Mouse (Mus musculus) CH12.LX (cell line): ENCODE measurements at regions not wholly inside any gene's neighbourhood (a gene's known extent, or its start where the extent isn't known, plus 50 kb on each side); places are given as distances from the start of the nearest gene placed in this dataset.

ENCODE experiments used
- DNase-seq: peaks from one replicate; pipeline ENCODE4 v3.0.0-alpha.2; 2013; ENCODE audit errors: extremely low read depth
- H3K27ac ChIP-seq: 2 replicates; pipeline ENCODE4 v1.5.1; 2012; ENCODE audit warnings: low read depth, mild to moderate bottlenecking, control low read depth, moderate library complexity; ENCODE audit not compliant: insufficient read depth
- H3K27me3 ChIP-seq: replicated peaks from 2 replicates; pipeline ENCODE3; 2012; ENCODE audit warnings: inconsistent platforms
- H3K36me3 ChIP-seq, 2 experiments: replicated peaks in 1 of 2; 2 replicates each; pipeline versions ENCODE3 to v1.6.1; 2012; ENCODE audit warnings: inconsistent platforms in 1 of 2, low read length in 1 of 2, mild to moderate bottlenecking in 1 of 2, mixed read lengths in 1 of 2, moderate library complexity in 1 of 2; ENCODE audit not compliant: control insufficient read depth in 1 of 2, insufficient read depth in 1 of 2
- H3K4me1 ChIP-seq, 2 experiments: 2 replicates each; pipeline ENCODE4 v1.6.1; 2012; ENCODE audit warnings: inconsistent platforms in 1 of 2, moderate library complexity in 1 of 2; ENCODE audit not compliant: insufficient read depth in 2 of 2, control insufficient read depth in 1 of 2
- H3K4me2 ChIP-seq: 2 replicates; pipeline ENCODE4 v1.6.1; 2012; ENCODE audit warnings: low read depth, mild to moderate bottlenecking, control low read depth; ENCODE audit not compliant: poor library complexity, insufficient read depth, severe bottlenecking
- H3K4me3 ChIP-seq, 3 experiments: fragments of 150-350 bp in 1 of 3; sonication (generic) in 1 of 3; replicated peaks in 1 of 3; 2 replicates each; pipeline versions ENCODE3 to v1.5.1; 2011 to 2012; ENCODE audit warnings: low read depth in 2 of 3, low read length in 2 of 3, mild to moderate bottlenecking in 2 of 3, moderate library complexity in 2 of 3, control low read depth in 1 of 3, improper control_type of control experiment in 1 of 3, inconsistent platforms in 1 of 3, mixed read lengths in 1 of 3; ENCODE audit not compliant: poor library complexity in 1 of 3
- H3K79me2 ChIP-seq: replicated peaks from 2 replicates; pipeline ENCODE4 v1.6.1; 2012; ENCODE audit warnings: mild to moderate bottlenecking, moderate library complexity; ENCODE audit not compliant: control insufficient read depth, poor library complexity, insufficient read depth, severe bottlenecking; ENCODE audit errors: extremely low read depth
- H3K9ac ChIP-seq: 2 replicates; pipeline ENCODE4 v1.6.1; 2012; ENCODE audit warnings: low read depth, mild to moderate bottlenecking, control low read depth, moderate library complexity; ENCODE audit not compliant: insufficient read depth
- H3K9me3 ChIP-seq: replicated peaks from 2 replicates; pipeline ENCODE3; 2012; ENCODE audit warnings: low read length, inconsistent platforms, mixed read lengths
- CHD2 ChIP-seq: IDR thresholded peaks from 2 replicates; pipeline ENCODE4 v1.6.1; 2011; ENCODE audit warnings: low read length, improper control_type of control experiment
- CTCF ChIP-seq, 2 experiments: IDR thresholded peaks in 1 of 2; conservative IDR thresholded peaks in 1 of 2; 2 replicates each; pipeline ENCODE4 v1.5.1; 2011 to 2012; ENCODE audit warnings: low read depth in 2 of 2, low read length in 2 of 2, improper control_type of control experiment in 1 of 2, inconsistent platforms in 1 of 2, mild to moderate bottlenecking in 1 of 2, moderate library complexity in 1 of 2
- E2F4 ChIP-seq: IDR thresholded peaks from 2 replicates; pipeline ENCODE4 v1.6.1; 2011; ENCODE audit warnings: low read depth, low read length, improper control_type of control experiment; ENCODE audit not compliant: insufficient replicate concordance
- EP300 ChIP-seq: IDR thresholded peaks from 2 replicates; pipeline ENCODE4 v1.6.1; 2011; ENCODE audit warnings: low read length, improper control_type of control experiment
- GABPA ChIP-seq: IDR thresholded peaks from 2 replicates; pipeline ENCODE4 v1.6.1; 2012; ENCODE audit warnings: low read depth, low read length, improper control_type of control experiment, inconsistent platforms; ENCODE audit not compliant: insufficient replicate concordance
- IRF4 ChIP-seq: IDR thresholded peaks from 2 replicates; pipeline ENCODE4 v1.6.1; 2014; ENCODE audit warnings: low read depth, mild to moderate bottlenecking, inconsistent platforms, low read length, improper control_type of control experiment
- JUND ChIP-seq: conservative IDR thresholded peaks from 2 replicates; pipeline ENCODE4 v1.6.1; 2011; ENCODE audit warnings: low read depth, low read length, improper control_type of control experiment
- MAFK ChIP-seq: IDR thresholded peaks from 2 replicates; pipeline ENCODE4 v1.6.1; 2011; ENCODE audit warnings: low read length, improper control_type of control experiment; ENCODE audit not compliant: insufficient replicate concordance
- MAX ChIP-seq: IDR thresholded peaks from 2 replicates; pipeline ENCODE4 v1.6.1; 2011; ENCODE audit warnings: low read length, improper control_type of control experiment
- MEF2A ChIP-seq: IDR thresholded peaks from 2 replicates; pipeline ENCODE4 v1.6.1; 2014; ENCODE audit warnings: low read depth, mild to moderate bottlenecking, inconsistent platforms, low read length, improper control_type of control experiment, borderline replicate concordance
- MYC ChIP-seq: IDR thresholded peaks from 2 replicates; pipeline ENCODE4 v1.6.1; 2011; ENCODE audit warnings: low read depth, mild to moderate bottlenecking, improper control_type of control experiment, low read length
- NELFE ChIP-seq: IDR thresholded peaks from 2 replicates; pipeline ENCODE4 v1.6.1; 2011; ENCODE audit warnings: low read depth, low read length, improper control_type of control experiment
- NRF1 ChIP-seq: IDR thresholded peaks from 2 replicates; pipeline ENCODE4 v1.6.1; 2014; ENCODE audit warnings: low read depth, mild to moderate bottlenecking, inconsistent platforms, low read length, improper control_type of control experiment, moderate library complexity
- PAX5 ChIP-seq: IDR thresholded peaks from 2 replicates; pipeline ENCODE4 v1.6.1; 2012; ENCODE audit warnings: low read length, inconsistent platforms, mixed read lengths
- POLR2A ChIP-seq: IDR thresholded peaks from 2 replicates; pipeline ENCODE4 v1.6.1; 2011; ENCODE audit warnings: low read depth, mild to moderate bottlenecking, improper control_type of control experiment, low read length
- RAD21 ChIP-seq: IDR thresholded peaks from 2 replicates; pipeline ENCODE4 v1.6.1; 2011; ENCODE audit warnings: low read depth, mild to moderate bottlenecking, low read length, improper control_type of control experiment, moderate library complexity
- TCF12 ChIP-seq: IDR thresholded peaks from 2 replicates; pipeline ENCODE4 v1.6.1; 2014; ENCODE audit warnings: low read depth, mild to moderate bottlenecking, inconsistent platforms, low read length, improper control_type of control experiment
- USF2 ChIP-seq: conservative IDR thresholded peaks from 2 replicates; pipeline ENCODE4 v1.6.1; 2011; ENCODE audit warnings: low read depth, low read length, improper control_type of control experiment
- ZKSCAN1 ChIP-seq: IDR thresholded peaks from 2 replicates; pipeline ENCODE4 v1.6.1; 2012; ENCODE audit warnings: low read depth, inconsistent platforms, low read length, improper control_type of control experiment, borderline replicate concordance
- ZMIZ1 ChIP-seq: IDR thresholded peaks from 2 replicates; pipeline ENCODE4 v1.6.1; 2012; ENCODE audit warnings: low read depth, mild to moderate bottlenecking, inconsistent platforms, low read length, improper control_type of control experiment
- ZNF384 ChIP-seq: IDR thresholded peaks from 2 replicates; pipeline ENCODE4 v1.6.1; 2012; ENCODE audit warnings: low read depth, low read length, improper control_type of control experiment, inconsistent platforms
- dilution Hi-C: fragments of 300-500 bp; cut with MboI; formaldehyde crosslinking; loops from 2 replicates; pipeline ENCODE4 v1.14.3; 2020; ENCODE audit warnings: low sequenced_read_pairs; ENCODE audit not compliant: extremely low pct_unique_long_range_greater_than_20kb, extremely low pct_ligation_motif_present
- in situ Hi-C: fragments of 300-500 bp; cut with MboI; formaldehyde crosslinking; loops from 3 replicates; pipeline ENCODE4 v1.14.3; 2019; ENCODE audit warnings: low sequenced_read_pairs, low pct_ligation_motif_present, low pct_unique_long_range_greater_than_20kb, mixed read lengths

DNA sequence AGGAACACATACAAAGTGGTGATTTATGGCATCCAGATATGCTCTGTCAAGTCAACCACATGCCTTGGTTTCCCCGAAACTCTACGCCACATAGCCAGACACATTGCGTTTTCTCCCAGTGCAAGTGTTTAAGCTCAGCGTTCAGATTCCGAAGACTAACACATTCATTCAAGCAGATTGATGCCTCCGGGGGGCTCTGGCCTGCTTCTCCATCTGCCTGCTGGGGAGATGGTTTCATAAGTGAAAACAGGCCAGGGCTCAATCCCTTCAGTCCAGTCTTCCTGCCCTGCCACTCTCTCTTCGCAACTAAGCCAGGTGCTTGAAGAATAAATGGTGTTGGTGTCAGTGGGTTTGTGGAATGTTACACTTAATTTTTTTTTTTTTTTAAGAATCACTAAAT, 141.4 kb downstream of the Dmrt2 start:
- Histone ChIP-seq H3K79me2 (no peaks in the 10 kb centered on the region), H3K9me3 (no peaks in the 10 kb centered on the region), H3K4me3 (no peak overlapping the region), H3K27me3 (no peaks in the 10 kb centered on the region), H3K4me1 (no peaks in the 10 kb centered on the region), H3K4me2 (no peak overlapping the region), H3K9ac (no peak overlapping the region), H3K36me3 (no peaks in the 10 kb centered on the region), H3K27ac (no peak overlapping the region)
- dilution Hi-C loops (no loop called here), in situ Hi-C loops (no loop called here)
- TF ChIP-seq ZMIZ1 (no peak), PAX5 (no peak), NELFE (no peak), USF2 (no peak), CTCF (conservative IDR thresholded peaks at IDR 0.05 in 1 of 2, IDR thresholded peaks at IDR 0.05 in 1 of 2; ENCODE audit: low read depth in 2 of 2, low read length in 2 of 2) (no peak), TCF12 (no peak), ZKSCAN1 (no peak), ZNF384 (no peak)
- no peak for DNase-seq

DNA sequence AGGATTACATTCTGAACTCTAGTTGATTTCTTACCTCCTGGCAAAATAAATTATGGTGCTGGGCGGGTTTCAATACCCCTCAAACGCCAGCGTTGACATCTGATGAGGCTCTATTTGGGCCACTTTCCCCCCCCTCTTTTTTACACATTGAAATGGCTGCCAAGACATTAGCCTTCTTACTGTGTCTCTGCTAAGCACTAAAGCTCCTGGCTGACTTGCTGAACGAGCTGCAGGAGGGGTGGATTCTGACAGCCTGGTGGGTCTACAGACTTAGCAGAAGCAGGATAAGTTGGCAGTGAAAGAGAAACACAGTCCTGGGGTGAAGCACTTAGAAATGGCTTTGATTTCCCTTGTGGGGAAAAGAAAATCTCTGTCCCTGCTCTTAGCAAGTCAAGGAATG, 172.9 kb downstream of the Dmrt2 start:
- Histone ChIP-seq H3K27ac (no peak overlapping the region), H3K9me3 (no peaks in the 10 kb centered on the region), H3K27me3 (no peaks in the 10 kb centered on the region), H3K36me3 (no peaks in the 10 kb centered on the region), H3K4me1 (no peaks in the 10 kb centered on the region), H3K79me2 (no peaks in the 10 kb centered on the region), H3K9ac (no peak overlapping the region), H3K4me2 (no peak overlapping the region), H3K4me3 (no peak overlapping the region)
- DNase-seq = no peak
- dilution Hi-C loops = no loop called here
- TF ChIP-seq ZNF384 (no peak), PAX5 (no peak), MAFK (no peak), RAD21 (no peak), NRF1 (no peak), CHD2 (no peak), GABPA (no peak), EP300 (no peak), ZMIZ1 (no peak), MYC (no peak), MAX (no peak), MEF2A (no peak), JUND (no peak), POLR2A (no peak), USF2 (no peak), E2F4 (no peak), IRF4 (no peak)
- in situ Hi-C loops = no loop called here
